Mouse (Mus musculus) heart, adult 8-10 months (tissue): Measurements from ENCODE around the gene Sult2a8. TPM values are rescaled to one million over a fixed set of nuclear protein-coding genes. Genes with fewer than 3 reads are reported as not detected.
"Not testable (repeated sequence)": the region's sequence is repeated elsewhere in the genome, so short reads cannot be mapped to it uniquely, and the experiment has no call there.

Source experiments
- DNase-seq: peaks from one replicate; pipeline ENCODE4 v3.0.0; 2022; ENCODE audit warnings: low spot score
- total RNA-seq, 4 experiments: library from RNA; stranded (reverse); gene quantifications; 2 replicates each; pipeline ENCODE4 v1.2.4; 2022

The Sult2a8 gene
- total RNA-seq = not detected

GRCm38 (mm10) chr7:14446534-14446933 lies at the start of gene Sult2a8:
Gene Sult2a8 (minus strand): TSS chr7:14446769.
- DNase-seq = no peak

GRCm38 (mm10) chr7:14494130-14494529 lies 47.6 kb upstream of the Sult2a8 start, which contains the start of gene Sult2a7:
Gene Sult2a7 (minus strand): TSS chr7:14494230.
- DNase-seq = no peak

- no peak for DNase-seq
These were observed 46.3 kb upstream of the Sult2a8 start for GRCm38 (mm10) chr7:14492886-14493285.

GRCm38 (mm10) chr7:14439581-14439980 lies 7.0 kb downstream of the Sult2a8 start:
- DNase-seq = no peak

- DNase-seq = no peak
These were observed 8.1 kb downstream of the Sult2a8 start for GRCm38 (mm10) chr7:14438484-14438883.

GRCm38 (mm10) chr7:14438029-14438428 lies 8.5 kb downstream of the Sult2a8 start:
- DNase-seq = no peak

GRCm38 (mm10) chr7:14399363-14399762 lies 47.2 kb downstream of the Sult2a8 start:
- not testable (repeated sequence) for DNase-seq

GRCm38 (mm10) chr7:14396462-14396861 lies 50.1 kb downstream of the Sult2a8 start:
- DNase-seq = no peak

Other genes with a start within 250 kb of the Sult2a8 start
- gene Sult2a6, start 191.9 kb downstream of the Sult2a8 start, total RNA-seq = not detected
- not detected for gene Obox8, start 113.2 kb downstream of the Sult2a8 start, total RNA-seq
- not detected for gene Sult2a7, start 47.5 kb upstream of the Sult2a8 start, total RNA-seq
- under 1 TPM in 2 of 4 experiments, not detected in 2; 0.03 to 0.19 TPM for gene Vmn1r90, start 116.7 kb upstream of the Sult2a8 start, total RNA-seq
- not detected for gene Obox7, start 212.7 kb upstream of the Sult2a8 start, total RNA-seq